Mouse (Mus musculus) erythroblast, embryonic 14.5 days (primary cell): ENCODE measurements around the gene Sbds. TPM values are rescaled to one million over a fixed set of nuclear protein-coding genes. Genes with fewer than 3 reads are reported as not detected.

Experiments
- H3K27me3 ChIP-seq: 2 replicates; pipeline ENCODE4 v1.6.1; 2012; ENCODE audit warnings: inconsistent platforms; ENCODE audit not compliant: control insufficient read depth
- H3K36me3 ChIP-seq: 2 replicates; pipeline ENCODE4 v1.6.1; 2012; ENCODE audit warnings: mild to moderate bottlenecking, inconsistent platforms; ENCODE audit not compliant: control insufficient read depth
- H3K4me1 ChIP-seq: 2 replicates; pipeline ENCODE4 v1.6.1; 2012; ENCODE audit warnings: inconsistent platforms; ENCODE audit not compliant: control insufficient read depth
- H3K4me3 ChIP-seq: replicated peaks from 2 replicates; pipeline ENCODE3; 2012; ENCODE audit warnings: moderate library complexity, mild to moderate bottlenecking, inconsistent platforms
- H3K9me3 ChIP-seq: 2 replicates; pipeline ENCODE4 v1.6.1; 2012; ENCODE audit warnings: low read length, inconsistent platforms, mixed read lengths; ENCODE audit not compliant: control insufficient read depth
- GATA1 ChIP-seq: IDR thresholded peaks from 2 replicates; pipeline ENCODE4 v1.6.1; 2012; ENCODE audit warnings: low read length, inconsistent platforms, mixed read lengths
- TAL1 ChIP-seq: IDR thresholded peaks from 3 replicates; pipeline ENCODE4 v1.6.1; 2012; ENCODE audit warnings: low read length, inconsistent platforms, mixed read lengths
- polyA plus RNA-seq: library from polyadenylated mRNA; stranded (reverse); fragments of >175 nt; gene quantifications from 2 replicates; pipeline ENCODE4 v1.2.3, GENCODE M21; 2012

Sbds gene
- polyA plus RNA-seq, 1 experiment: 3.2 TPM

DNA sequence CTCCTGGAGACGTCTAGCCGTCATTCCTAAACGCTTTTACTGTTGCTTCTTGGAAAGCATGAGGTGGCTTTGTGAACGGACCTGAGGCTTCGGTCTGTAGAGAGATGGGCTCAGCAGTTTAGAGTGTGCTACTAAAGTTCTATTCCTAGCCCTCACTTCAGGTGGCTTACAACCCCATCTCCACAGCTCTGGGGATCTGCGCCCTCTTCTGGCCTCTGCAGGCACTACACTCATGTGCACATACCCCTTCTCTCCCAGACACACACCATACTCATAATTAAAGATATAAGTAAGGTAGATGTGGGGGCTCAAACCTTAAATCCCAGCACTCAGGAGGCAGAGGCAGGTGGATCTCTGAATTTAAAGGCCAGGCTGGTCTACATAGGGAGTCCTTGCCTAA is 34.9 kb upstream of the Sbds start:
- no peak overlapping the region for H3K4me3 ChIP-seq
- no peaks in the 10 kb centered on the region for H3K4me1 ChIP-seq
- H3K9me3 ChIP-seq: peaks cover 7% of the 10 kb centered on the region
- H3K27me3 ChIP-seq: no peaks in the 10 kb centered on the region
- no peak for TF ChIP-seq TAL1
- no peak for TF ChIP-seq GATA1
- H3K36me3 ChIP-seq: peaks cover 88% of the 10 kb centered on the region

DNA sequence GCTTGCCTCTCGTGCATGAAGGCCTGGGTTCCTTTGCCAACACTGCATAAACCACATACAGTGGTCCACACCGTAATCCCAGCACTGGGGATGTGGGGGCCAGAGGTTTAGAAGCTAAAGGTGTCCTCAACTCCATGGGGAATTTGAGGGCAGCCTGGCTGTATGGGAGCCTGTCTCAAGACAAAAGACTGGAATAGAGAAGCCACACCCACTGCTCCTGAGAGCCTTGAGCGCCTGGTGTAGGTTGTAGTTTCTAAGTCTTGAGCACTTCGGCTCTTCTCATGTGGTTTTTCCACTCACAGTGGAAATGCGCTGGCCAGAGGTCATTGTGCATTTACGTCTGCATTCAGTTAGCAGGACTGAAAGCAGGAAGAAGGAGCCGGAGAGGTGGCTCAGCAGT is 32.8 kb upstream of the Sbds start:
- no peaks in the 10 kb centered on the region for H3K4me1 ChIP-seq
- peaks cover 93% of the 10 kb centered on the region for H3K36me3 ChIP-seq
- H3K27me3 ChIP-seq: no peaks in the 10 kb centered on the region
- H3K4me3 ChIP-seq: no peak overlapping the region
- H3K9me3 ChIP-seq: peaks cover 14% of the 10 kb centered on the region
- TF ChIP-seq GATA1 (no peak), TAL1 (no peak)

DNA sequence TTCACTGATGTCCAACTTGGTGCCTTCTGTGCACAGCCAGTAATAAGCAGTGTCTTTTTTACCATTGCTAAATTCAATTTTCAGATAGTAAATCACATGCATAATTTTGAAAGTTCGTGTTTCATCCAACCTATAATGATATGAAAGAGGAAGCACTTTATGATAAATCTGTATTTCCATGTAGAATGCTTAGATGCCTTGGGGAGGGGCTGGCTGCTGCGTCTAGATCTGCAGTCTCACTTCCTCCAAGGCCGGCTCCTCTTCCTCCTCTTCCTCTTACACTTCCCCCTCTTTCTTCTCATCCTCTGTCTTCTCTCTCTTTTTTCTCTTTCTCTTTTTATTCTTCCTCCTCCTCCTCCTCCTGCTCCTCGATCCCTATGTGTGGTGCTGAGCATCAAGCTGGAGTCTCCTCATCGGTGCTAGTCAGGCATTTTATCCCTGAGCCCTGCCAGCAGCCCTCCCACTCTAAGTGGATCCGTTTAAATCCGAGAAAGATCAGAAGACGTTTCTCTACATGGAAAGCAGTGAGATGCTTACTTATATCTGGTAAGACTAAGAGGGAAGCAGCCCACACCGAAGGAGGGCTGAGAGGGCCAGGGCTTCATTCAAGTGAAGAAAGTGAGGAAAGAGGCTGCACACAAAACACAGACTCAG is 27.9 kb upstream of the Sbds start:
- TF ChIP-seq TAL1 (no peak), GATA1 (no peak)
- Histone ChIP-seq H3K4me3 (no peak overlapping the region), H3K36me3 (peaks cover 94% of the 10 kb centered on the region), H3K4me1 (no peaks in the 10 kb centered on the region), H3K9me3 (peaks cover 7% of the 10 kb centered on the region), H3K27me3 (no peaks in the 10 kb centered on the region)

DNA sequence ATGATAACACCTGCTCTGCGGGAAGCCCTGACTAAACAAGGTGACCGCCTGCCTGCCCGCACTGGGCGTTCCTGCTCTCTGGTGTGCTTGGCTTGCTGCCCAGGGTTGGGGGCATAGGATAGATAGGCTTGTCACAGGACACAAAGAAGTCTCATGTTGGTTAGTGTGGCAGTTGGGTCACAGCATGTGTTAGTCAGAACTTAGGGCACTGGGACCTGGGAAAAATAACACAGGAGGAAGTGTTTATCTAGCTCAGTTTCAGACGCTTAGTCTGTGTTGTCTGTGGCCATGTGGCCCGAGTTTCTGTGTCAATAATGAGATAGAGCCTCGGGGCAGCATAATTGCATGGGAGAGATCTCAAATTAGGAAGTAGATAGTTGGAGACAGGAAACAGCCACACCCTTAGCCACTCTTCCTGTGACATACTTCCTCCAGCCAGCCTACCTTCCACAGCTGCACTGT is 22.7 kb upstream of the Sbds start:
- Histone ChIP-seq H3K27me3 (no peaks in the 10 kb centered on the region), H3K4me3 (no peak overlapping the region), H3K9me3 (no peaks in the 10 kb centered on the region), H3K36me3 (peaks cover 88% of the 10 kb centered on the region), H3K4me1 (no peaks in the 10 kb centered on the region)
- TF ChIP-seq GATA1 (no peak), TAL1 (no peak)

DNA sequence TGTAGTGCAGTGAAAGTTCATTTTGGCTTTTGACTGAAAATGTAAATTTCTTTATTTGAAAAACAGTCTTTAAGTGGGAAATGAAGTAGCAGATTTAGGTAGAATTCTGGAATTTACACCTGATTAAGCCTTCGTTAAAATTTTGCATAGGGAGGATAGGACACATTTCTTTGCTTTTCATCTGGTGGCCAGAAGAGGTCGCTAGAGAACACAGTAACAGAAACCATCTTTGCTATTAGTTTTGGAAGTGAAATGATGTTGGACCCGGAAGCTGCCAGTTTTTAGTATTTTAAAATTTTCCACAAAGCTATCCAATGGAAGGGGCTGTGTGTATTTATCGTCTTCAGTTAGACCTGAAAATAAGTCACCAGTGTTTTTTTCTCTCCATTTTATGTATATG is 20.2 kb upstream of the Sbds start:
- Histone ChIP-seq H3K4me1 (no peaks in the 10 kb centered on the region), H3K4me3 (no peak overlapping the region), H3K9me3 (no peaks in the 10 kb centered on the region), H3K36me3 (peaks cover 88% of the 10 kb centered on the region), H3K27me3 (no peaks in the 10 kb centered on the region)
- TF ChIP-seq GATA1: no peak
- no peak for TF ChIP-seq TAL1

DNA sequence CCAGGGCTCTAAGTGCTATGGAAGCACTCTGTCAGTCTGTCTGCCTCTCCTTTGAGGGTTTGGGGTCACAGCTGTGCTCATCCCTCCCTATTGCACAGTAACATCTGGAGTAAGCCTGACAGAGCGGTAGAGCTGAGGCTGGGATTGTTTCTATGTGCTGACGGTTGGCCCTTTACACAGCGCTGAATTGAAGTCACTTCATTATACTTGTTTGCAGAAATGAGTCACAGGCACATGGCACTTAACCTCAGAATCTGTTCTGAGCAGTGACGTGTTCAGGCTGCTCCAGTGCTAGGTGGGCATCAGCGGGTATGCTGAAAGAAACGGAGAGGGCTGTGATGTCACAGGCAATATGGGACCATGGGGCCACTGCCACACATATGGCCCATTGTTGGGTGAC is 17.7 kb upstream of the Sbds start:
- no peaks in the 10 kb centered on the region for H3K9me3 ChIP-seq
- no peaks in the 10 kb centered on the region for H3K27me3 ChIP-seq
- no peak overlapping the region for H3K4me3 ChIP-seq
- TF ChIP-seq TAL1 (no peak), GATA1 (no peak)
- H3K36me3 ChIP-seq: peaks cover 88% of the 10 kb centered on the region
- H3K4me1 ChIP-seq: no peaks in the 10 kb centered on the region

DNA sequence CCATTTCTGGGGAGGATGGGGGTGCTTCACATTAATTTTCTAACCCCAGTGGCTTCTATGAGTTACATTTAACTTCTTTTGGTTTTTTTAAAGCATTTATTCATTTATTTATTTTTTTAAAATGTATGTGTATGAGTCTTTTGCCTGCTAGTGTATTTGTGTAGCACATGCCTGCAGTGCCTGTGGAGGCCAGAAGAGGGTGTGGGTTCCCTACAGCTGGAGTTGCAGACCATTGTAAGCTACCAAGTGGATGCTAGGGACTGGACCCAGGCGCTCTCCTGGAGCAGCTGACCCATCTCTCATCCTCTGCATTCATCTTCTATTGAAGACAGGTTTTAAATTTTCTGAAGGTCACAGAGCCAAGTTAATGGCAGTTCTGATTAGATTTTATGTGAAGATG is 17.0 kb upstream of the Sbds start:
- no peaks in the 10 kb centered on the region for H3K9me3 ChIP-seq
- no peaks in the 10 kb centered on the region for H3K4me1 ChIP-seq
- H3K36me3 ChIP-seq: peaks cover 88% of the 10 kb centered on the region
- H3K27me3 ChIP-seq: no peaks in the 10 kb centered on the region
- TF ChIP-seq TAL1 (no peak), GATA1 (no peak)
- H3K4me3 ChIP-seq: no peak overlapping the region

DNA sequence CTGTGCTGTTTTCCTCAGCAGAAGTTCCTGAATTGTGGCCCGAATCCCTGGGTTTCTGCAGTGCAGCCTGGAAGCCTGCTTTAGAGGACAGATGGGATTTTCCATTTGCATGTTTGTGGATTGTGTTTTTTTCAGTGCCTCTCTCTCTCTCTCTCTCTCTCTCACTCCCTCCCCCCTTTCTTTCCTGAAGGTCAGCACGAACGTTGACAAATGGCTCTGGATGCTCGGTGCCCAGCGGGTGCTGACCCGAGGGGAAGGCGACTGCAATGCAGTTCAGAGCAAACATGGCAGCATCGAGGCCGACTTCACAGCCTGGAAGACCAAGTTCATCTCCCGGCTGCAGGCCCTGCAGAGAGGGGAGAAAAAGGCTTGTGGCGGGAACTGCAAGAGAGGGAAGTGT is 13.6 kb upstream of the Sbds start:
- H3K36me3 ChIP-seq: peaks cover 90% of the 10 kb centered on the region

DNA sequence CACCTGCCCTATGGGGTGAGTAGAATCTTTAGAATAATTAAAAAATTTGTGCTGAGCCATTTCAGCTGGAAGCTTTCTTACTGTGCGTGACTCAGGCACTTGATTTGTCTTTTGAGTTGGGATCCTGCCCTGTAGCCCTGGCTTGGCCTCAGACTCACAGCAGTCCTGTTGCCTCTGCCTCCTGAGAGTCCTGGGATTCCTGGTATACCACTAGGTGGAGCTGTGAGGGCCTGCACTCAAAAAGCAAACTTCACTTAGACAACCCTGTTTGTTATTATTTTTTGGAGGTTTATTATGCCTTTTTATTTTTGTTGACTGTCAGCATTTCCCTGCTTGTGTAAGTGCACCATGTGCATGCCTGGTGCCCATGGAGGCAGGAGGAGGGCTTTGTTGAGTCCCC is 12.0 kb upstream of the Sbds start:
- Histone ChIP-seq H3K9me3 (no peaks in the 10 kb centered on the region), H3K4me1 (peaks cover 27% of the 10 kb centered on the region), H3K4me3 (no peak overlapping the region), H3K36me3 (peaks cover 91% of the 10 kb centered on the region), H3K27me3 (no peaks in the 10 kb centered on the region)
- TF ChIP-seq TAL1 (no peak), GATA1 (no peak)

More for the DNA sequence above, 13.6 kb upstream of the Sbds start:
- Histone ChIP-seq H3K27me3 (no peaks in the 10 kb centered on the region), H3K4me3 (no peak overlapping the region), H3K4me1 (peaks cover 25% of the 10 kb centered on the region), H3K9me3 (no peaks in the 10 kb centered on the region)
- TF ChIP-seq GATA1 (no peak), TAL1 (no peak)

DNA sequence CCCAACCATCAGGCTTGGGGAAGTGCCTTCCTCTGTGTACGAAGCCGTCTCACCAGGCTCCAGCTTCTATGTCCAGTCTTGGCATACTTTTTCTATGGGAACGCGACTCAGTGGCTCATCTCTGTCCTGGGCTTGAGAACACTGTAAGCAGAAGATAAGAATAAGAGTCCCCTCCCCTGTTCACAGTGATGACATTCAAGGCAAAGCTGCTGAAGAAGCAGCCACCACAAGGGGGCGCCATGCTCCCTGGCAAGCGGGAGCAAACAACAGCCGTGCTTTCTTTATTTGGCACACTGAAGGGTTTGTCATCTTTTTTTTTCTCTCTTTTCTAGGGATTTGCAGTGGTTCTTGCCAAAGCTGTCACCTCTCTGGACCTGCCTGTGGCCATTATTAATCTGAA is 11.3 kb upstream of the Sbds start:
- H3K36me3 ChIP-seq: peaks cover 89% of the 10 kb centered on the region
- H3K27me3 ChIP-seq: no peaks in the 10 kb centered on the region
- H3K4me1 ChIP-seq: peaks cover 27% of the 10 kb centered on the region
- no peaks in the 10 kb centered on the region for H3K9me3 ChIP-seq
- no peak overlapping the region for H3K4me3 ChIP-seq
- TF ChIP-seq GATA1 (no peak), TAL1 (no peak)
